Mouse (Mus musculus) megakaryocyte, embryonic 14.5 days (primary cell): Measurements from ENCODE around the gene Myh8. TPM values are rescaled to one million over a fixed set of nuclear protein-coding genes. Genes with fewer than 3 reads are reported as not detected.

Source experiments
- H3K27me3 ChIP-seq: replicated peaks from 2 replicates; pipeline ENCODE3; 2012; ENCODE audit warnings: inconsistent platforms
- H3K36me3 ChIP-seq: replicated peaks from 2 replicates; pipeline ENCODE3; 2012; ENCODE audit warnings: low read length, inconsistent platforms, mixed read lengths
- H3K4me1 ChIP-seq: 2 replicates; pipeline ENCODE4 v1.6.1; 2012; ENCODE audit warnings: inconsistent platforms
- H3K4me3 ChIP-seq: replicated peaks from 2 replicates; pipeline ENCODE3; 2012; ENCODE audit warnings: moderate library complexity, mild to moderate bottlenecking, inconsistent platforms
- H3K9me3 ChIP-seq: 2 replicates; pipeline ENCODE4 v1.6.1; 2012; ENCODE audit warnings: inconsistent platforms
- FLI1 ChIP-seq: IDR thresholded peaks from 2 replicates; pipeline ENCODE4 v1.6.1; 2012; ENCODE audit warnings: low read length, inconsistent platforms, mixed read lengths
- GATA1 ChIP-seq: IDR thresholded peaks from 3 replicates; pipeline ENCODE4 v1.6.1; 2012; ENCODE audit warnings: mixed read lengths, low read length, inconsistent platforms, borderline replicate concordance
- polyA plus RNA-seq: library from polyadenylated mRNA; stranded (reverse); fragments of >175 nt; gene quantifications from 2 replicates; pipeline ENCODE4 v1.2.3, GENCODE M21; 2012; ENCODE audit warnings: low replicate concordance; ENCODE audit not compliant: insufficient read depth

Myh8 gene
- polyA plus RNA-seq, 1 experiment: not detected

DNA sequence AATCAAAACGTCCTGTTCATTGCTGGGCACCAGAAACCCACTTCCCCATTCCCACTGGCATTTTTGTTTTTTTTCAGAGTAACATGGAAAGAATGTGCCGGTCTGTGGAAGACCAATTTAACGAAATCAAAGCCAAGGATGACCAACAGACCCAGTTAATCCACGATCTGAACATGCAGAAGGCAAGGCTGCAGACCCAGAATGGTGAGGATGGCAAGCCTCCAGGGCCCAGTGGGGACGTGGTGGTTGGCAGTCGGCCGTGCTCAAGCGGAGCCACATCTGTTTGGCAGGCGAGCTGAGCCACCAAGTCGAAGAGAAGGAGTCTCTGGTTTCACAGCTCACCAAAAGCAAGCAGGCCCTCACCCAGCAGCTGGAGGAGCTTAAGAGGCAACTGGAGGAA is 81.1 kb downstream of the Myh8 start:
- TF ChIP-seq GATA1: no peak
- no peak for TF ChIP-seq FLI1
- Histone ChIP-seq H3K4me3 (no peak overlapping the region), H3K36me3 (no peaks in the 10 kb centered on the region), H3K9me3 (no peaks in the 10 kb centered on the region), H3K4me1 (no peaks in the 10 kb centered on the region), H3K27me3 (peaks cover 9% of the 10 kb centered on the region)

Other genes with a start within 250 kb of the Myh8 start
- gene Adprm, start 224.5 kb upstream of the Myh8 start, polyA plus RNA-seq: 0.82 TPM in 1 of 2 replicates, not detected in the other
- gene Sco1, start 224.5 kb upstream of the Myh8 start, polyA plus RNA-seq: 1.2 TPM in 1 of 2 replicates, not detected in the other
- gene Myh3, start 198.8 kb upstream of the Myh8 start, polyA plus RNA-seq: not detected in 2 replicates
- gene Myh2, start 106.1 kb upstream of the Myh8 start, polyA plus RNA-seq: not detected in 2 replicates
- gene Myh1, start 77.1 kb upstream of the Myh8 start, polyA plus RNA-seq: not detected in 2 replicates
- not detected in 2 replicates for gene Myh4, start 39.1 kb upstream of the Myh8 start, polyA plus RNA-seq
- not detected in 2 replicates for gene Myh13, start 44.5 kb downstream of the Myh8 start, polyA plus RNA-seq
- gene Gas7, start 178.3 kb downstream of the Myh8 start, polyA plus RNA-seq: 3.0 TPM in 1 of 2 replicates, not detected in the other